Mouse (Mus musculus) cortical plate, adult 2 months (tissue): Measurements from ENCODE around the gene Twf2. TPM values are rescaled to one million over a fixed set of nuclear protein-coding genes. Genes with fewer than 3 reads are reported as not detected.

Source experiments
- H3K27ac ChIP-seq: fragments of 200-500 bp; 2 replicates; pipeline ENCODE4 v1.5.1; 2012; ENCODE audit warnings: low read length, control low read depth, inconsistent platforms; ENCODE audit not compliant: insufficient read depth
- H3K4me1 ChIP-seq: fragments of 200-500 bp; 2 replicates; pipeline ENCODE4 v1.6.1; 2011; ENCODE audit warnings: low read length; ENCODE audit not compliant: control insufficient read depth, insufficient read depth
- H3K4me3 ChIP-seq: fragments of 200-500 bp; 2 replicates; pipeline ENCODE4 v1.5.1; 2011; ENCODE audit warnings: mild to moderate bottlenecking, low read length, control low read depth; ENCODE audit not compliant: insufficient read depth
- CTCF ChIP-seq: fragments of 200-500 bp; IDR thresholded peaks from 2 replicates; pipeline ENCODE4 v1.5.1; 2011; ENCODE audit warnings: mild to moderate bottlenecking, control low read depth, low read length; ENCODE audit not compliant: insufficient read depth; ENCODE audit errors: extremely low read depth
- POLR2A ChIP-seq: fragments of 200-500 bp; IDR thresholded peaks from 2 replicates; pipeline ENCODE4 v1.6.1; 2011; ENCODE audit warnings: mild to moderate bottlenecking, low read length, control low read depth; ENCODE audit not compliant: insufficient read depth; ENCODE audit errors: extremely low read depth
- polyA plus RNA-seq: library from polyadenylated mRNA; depleted of rRNA; stranded (reverse); fragments of >200 nt; gene quantifications from 2 replicates; pipeline ENCODE4 v1.2.3, GENCODE M21; 2012; rRNA removed

The Twf2 gene
- polyA plus RNA-seq, 1 experiment = 97.3 TPM

- no peak for TF ChIP-seq POLR2A
- TF ChIP-seq CTCF = no peak
- Histone ChIP-seq H3K27ac (no peak overlapping the region; the same call in 1 of the 2 replicates), H3K4me1 (no peaks in the 10 kb centered on the region), H3K4me3 (no peak overlapping the region)
Measured at GRCm38 (mm10) chr9:106250245-106250644, 47.3 kb downstream of the Twf2 start.

GRCm38 (mm10) chr9:106251066-106251465 lies 48.2 kb downstream of the Twf2 start:
- Histone ChIP-seq H3K4me3 (no peak overlapping the region), H3K4me1 (no peaks in the 10 kb centered on the region), H3K27ac (no peak overlapping the region)
- TF ChIP-seq CTCF (no peak), POLR2A (no peak)

GRCm38 (mm10) chr9:106254001-106254400 lies 51.1 kb downstream of the Twf2 start:
- H3K4me3 ChIP-seq = no peak overlapping the region
- H3K4me1 ChIP-seq = no peaks in the 10 kb centered on the region
- no peak for TF ChIP-seq POLR2A
- TF ChIP-seq CTCF = no peak
- no peak overlapping the region for H3K27ac ChIP-seq

- no peak overlapping the region for H3K27ac ChIP-seq
- no peaks in the 10 kb centered on the region for H3K4me1 ChIP-seq
- TF ChIP-seq POLR2A (no peak), CTCF (no peak)
Measured at GRCm38 (mm10) chr9:106258412-106258811, 55.5 kb downstream of the Twf2 start.

GRCm38 (mm10) chr9:106258990-106259389 lies 56.1 kb downstream of the Twf2 start:
- no peak for TF ChIP-seq CTCF
- no peak overlapping the region for H3K27ac ChIP-seq
- no peak overlapping the region for H3K4me3 ChIP-seq
- H3K4me1 ChIP-seq = no peaks in the 10 kb centered on the region

More at GRCm38 (mm10) chr9:106258412-106258811, 55.5 kb downstream of the Twf2 start:
- no peak overlapping the region for H3K4me3 ChIP-seq

GRCm38 (mm10) chr9:106261058-106261457 lies 58.1 kb downstream of the Twf2 start:
- H3K4me3 ChIP-seq = no peak overlapping the region
- no peak overlapping the region for H3K27ac ChIP-seq
- H3K4me1 ChIP-seq = no peaks in the 10 kb centered on the region
- no peak for TF ChIP-seq CTCF
- no peak for TF ChIP-seq POLR2A

GRCm38 (mm10) chr9:106261491-106261890 lies 58.6 kb downstream of the Twf2 start:
- Histone ChIP-seq H3K27ac (no peak overlapping the region), H3K4me3 (no peak overlapping the region), H3K4me1 (no peaks in the 10 kb centered on the region)
- TF ChIP-seq POLR2A (no peak), CTCF (no peak)

GRCm38 (mm10) chr9:106262075-106262474 lies 59.2 kb downstream of the Twf2 start:
- no peak for TF ChIP-seq POLR2A
- no peak for TF ChIP-seq CTCF
- no peaks in the 10 kb centered on the region for H3K4me1 ChIP-seq
- H3K4me3 ChIP-seq = no peak overlapping the region

GRCm38 (mm10) chr9:106263381-106263924 lies 60.5 kb downstream of the Twf2 start:
- TF ChIP-seq CTCF (no peak), POLR2A (no peak)
- Histone ChIP-seq H3K4me3 (no peak overlapping the region), H3K27ac (no peak overlapping the region), H3K4me1 (no peaks in the 10 kb centered on the region)

More at GRCm38 (mm10) chr9:106262075-106262474, 59.2 kb downstream of the Twf2 start:
- no peak overlapping the region for H3K27ac ChIP-seq

Other genes with a start within 250 kb of the Twf2 start
- 0.36 and 0.86 TPM in 2 replicates for gene Col6a5, start 242.5 kb upstream of the Twf2 start, polyA plus RNA-seq
- gene Col6a4, start 106.3 kb upstream of the Twf2 start, polyA plus RNA-seq = 2.1 and 3.9 TPM in 2 replicates
- 3.1 TPM in 2 replicates for gene Glyctk, start 45.0 kb upstream of the Twf2 start, polyA plus RNA-seq
- gene Wdr82, start 32.2 kb upstream of the Twf2 start, polyA plus RNA-seq = 95.4 and 103 TPM in 2 replicates
- 42.1 and 47.4 TPM in 2 replicates for gene Ppm1m, start 3.4 kb upstream of the Twf2 start, polyA plus RNA-seq
- 1.2 and 1.3 TPM in 2 replicates for gene Tlr9, start 19.5 kb downstream of the Twf2 start, polyA plus RNA-seq
- 117 and 125 TPM in 2 replicates for gene Alas1, start 45.5 kb downstream of the Twf2 start, polyA plus RNA-seq
- gene Poc1a, start 78.0 kb downstream of the Twf2 start, polyA plus RNA-seq = 32.6 and 34.8 TPM in 2 replicates
- 128 and 130 TPM in 2 replicates for gene Dusp7, start 165.5 kb downstream of the Twf2 start, polyA plus RNA-seq
- 666 and 719 TPM in 2 replicates for gene Rpl29, start 226.3 kb downstream of the Twf2 start, polyA plus RNA-seq
- gene Acy1, start 235.2 kb downstream of the Twf2 start, polyA plus RNA-seq = 10.7 and 12.1 TPM in 2 replicates
- 37.9 and 42.8 TPM in 2 replicates for gene Abhd14b, start 244.4 kb downstream of the Twf2 start, polyA plus RNA-seq
- gene Abhd14a, start 244.6 kb downstream of the Twf2 start, polyA plus RNA-seq = 88.0 and 94.9 TPM in 2 replicates